Mouse (Mus musculus) MEL (cell line): ENCODE data around the gene Aldh8a1. TPM values are rescaled to one million over a fixed set of nuclear protein-coding genes. Genes with fewer than 3 reads are reported as not detected.
A peak's percentile ranks its signal among the peaks of the same experiment; 100 is the strongest.

Experiments
- DNase-seq: peaks from one replicate; pipeline ENCODE4 v3.0.0; 2011; ENCODE audit warnings: low read depth, low spot score
- H3K27ac ChIP-seq: 2 replicates; pipeline ENCODE4 v1.5.1; 2012; ENCODE audit warnings: low read depth, mild to moderate bottlenecking, control low read depth, low read length, moderate library complexity; ENCODE audit not compliant: control insufficient read depth
- H3K27me3 ChIP-seq, 2 experiments: fragments of 150-350 bp in 1 of 2; sonication (generic) in 1 of 2; 2 replicates each; pipeline ENCODE4 v1.6.1; 2012; ENCODE audit warnings: low read length in 2 of 2, mild to moderate bottlenecking in 2 of 2, improper control_type of control experiment in 1 of 2, moderate library complexity in 1 of 2; ENCODE audit not compliant: insufficient read depth in 2 of 2, control insufficient read depth in 1 of 2
- H3K36me3 ChIP-seq, 2 experiments: 2 replicates each; pipeline ENCODE4 v1.6.1; 2012 to 2014; ENCODE audit warnings: low read length in 2 of 2, improper control_type of control experiment in 1 of 2, inconsistent platforms in 1 of 2, mild to moderate bottlenecking in 1 of 2; ENCODE audit not compliant: insufficient read depth in 2 of 2, control insufficient read depth in 1 of 2
- H3K4me1 ChIP-seq, 2 experiments: fragments of 150-350 bp in 1 of 2; sonication (generic) in 1 of 2; 2 replicates each; pipeline ENCODE4 v1.6.1; 2012; ENCODE audit warnings: low read length in 2 of 2, improper control_type of control experiment in 1 of 2, mild to moderate bottlenecking in 1 of 2; ENCODE audit not compliant: insufficient read depth in 2 of 2, control insufficient read depth in 1 of 2
- H3K4me3 ChIP-seq, 2 experiments: fragments of 150-350 bp in 1 of 2; sonication (generic) in 1 of 2; 2 replicates each; pipeline ENCODE4 v1.5.1; 2012; ENCODE audit warnings: low read depth in 2 of 2, low read length in 2 of 2, mild to moderate bottlenecking in 2 of 2, moderate library complexity in 2 of 2, control low read depth in 1 of 2, improper control_type of control experiment in 1 of 2; ENCODE audit not compliant: control insufficient read depth in 1 of 2, insufficient read depth in 1 of 2
- H3K79me2 ChIP-seq: 2 replicates; pipeline ENCODE4 v1.6.1; 2012; ENCODE audit warnings: mild to moderate bottlenecking, low read length, moderate library complexity; ENCODE audit not compliant: control insufficient read depth, poor library complexity, insufficient read depth
- H3K9ac ChIP-seq: 2 replicates; pipeline ENCODE4 v1.6.1; 2012; ENCODE audit warnings: low read depth, mild to moderate bottlenecking, control low read depth, low read length, moderate library complexity; ENCODE audit not compliant: control insufficient read depth, poor library complexity, severe bottlenecking
- H3K9me3 ChIP-seq: fragments of 150-350 bp; sonication (generic); replicated peaks from 2 replicates; pipeline ENCODE4 v1.6.1; 2012; ENCODE audit warnings: mild to moderate bottlenecking, low read length, improper control_type of control experiment, moderate library complexity; ENCODE audit not compliant: insufficient read depth
- BHLHE40 ChIP-seq: IDR thresholded peaks from 2 replicates; pipeline ENCODE4 v1.6.1; 2012; ENCODE audit warnings: low read depth, mild to moderate bottlenecking, inconsistent platforms, low read length, improper control_type of control experiment, borderline replicate concordance
- CHD1 ChIP-seq: IDR thresholded peaks from 2 replicates; pipeline ENCODE4 v1.6.1; 2012; ENCODE audit warnings: low read depth, mild to moderate bottlenecking, inconsistent platforms, low read length, improper control_type of control experiment
- CHD2 ChIP-seq: IDR thresholded peaks from 2 replicates; pipeline ENCODE4 v1.6.1; 2011; ENCODE audit warnings: low read length, improper control_type of control experiment
- CTCF ChIP-seq, 3 experiments: IDR thresholded peaks in 2 of 3; conservative IDR thresholded peaks in 1 of 3; 2 replicates each; pipeline ENCODE4 v1.5.1; 2011 to 2012; ENCODE audit warnings: low read length in 3 of 3, low read depth in 2 of 3, mild to moderate bottlenecking in 2 of 3, improper control_type of control experiment in 1 of 3, inconsistent platforms in 1 of 3, mixed read lengths in 1 of 3, moderate library complexity in 1 of 3; ENCODE audit not compliant: control insufficient read depth in 1 of 3, insufficient read depth in 1 of 3, poor library complexity in 1 of 3, severe bottlenecking in 1 of 3
- ETS1 ChIP-seq: IDR thresholded peaks from 2 replicates; pipeline ENCODE4 v1.6.1; 2012; ENCODE audit warnings: low read depth, mild to moderate bottlenecking, inconsistent platforms, low read length, improper control_type of control experiment, moderate library complexity
- GABPA ChIP-seq: IDR thresholded peaks from 2 replicates; pipeline ENCODE4 v1.6.1; 2012; ENCODE audit warnings: low read depth, mild to moderate bottlenecking, inconsistent platforms, low read length, improper control_type of control experiment, moderate library complexity
- GATA1 ChIP-seq: IDR thresholded peaks from 2 replicates; pipeline ENCODE4 v1.6.1; 2011; ENCODE audit warnings: low read depth, low read length, improper control_type of control experiment
- HCFC1 ChIP-seq: IDR thresholded peaks from 2 replicates; pipeline ENCODE4 v1.6.1; 2012; ENCODE audit warnings: low read depth, mild to moderate bottlenecking, inconsistent platforms, low read length, improper control_type of control experiment, moderate library complexity
- JUND ChIP-seq: IDR thresholded peaks from 2 replicates; pipeline ENCODE4 v1.6.1; 2011; ENCODE audit warnings: low read depth, mild to moderate bottlenecking, improper control_type of control experiment, low read length
- MAFK ChIP-seq: IDR thresholded peaks from 2 replicates; pipeline ENCODE4 v1.6.1; 2011; ENCODE audit warnings: low read depth, mild to moderate bottlenecking, low read length, improper control_type of control experiment, borderline replicate concordance
- MAZ ChIP-seq: IDR thresholded peaks from 2 replicates; pipeline ENCODE4 v1.6.1; 2012; ENCODE audit warnings: low read depth, mild to moderate bottlenecking, inconsistent platforms, low read length, improper control_type of control experiment
- MXI1 ChIP-seq: IDR thresholded peaks from 2 replicates; pipeline ENCODE4 v1.6.1; 2011; ENCODE audit warnings: mild to moderate bottlenecking, low read depth, low read length, improper control_type of control experiment
- MYB ChIP-seq: IDR thresholded peaks from 2 replicates; pipeline ENCODE4 v1.6.1; 2011; ENCODE audit warnings: mild to moderate bottlenecking, low read depth, low read length, improper control_type of control experiment
- MYC ChIP-seq: IDR thresholded peaks from 2 replicates; pipeline ENCODE4 v1.6.1; 2011; ENCODE audit warnings: low read depth, mild to moderate bottlenecking, low read length, improper control_type of control experiment, moderate library complexity
- POLR2A ChIP-seq, 2 experiments: IDR thresholded peaks; 2 replicates each; pipeline ENCODE4 v1.6.1; 2011 to 2012; ENCODE audit warnings: low read length in 2 of 2, mild to moderate bottlenecking in 2 of 2, control low read depth in 1 of 2, improper control_type of control experiment in 1 of 2, low read depth in 1 of 2, moderate library complexity in 1 of 2; ENCODE audit not compliant: control insufficient read depth in 1 of 2, insufficient read depth in 1 of 2, poor library complexity in 1 of 2
- POLR2AphosphoS2 ChIP-seq: IDR thresholded peaks from 2 replicates; pipeline ENCODE4 v1.6.1; 2011; ENCODE audit warnings: low read length, improper control_type of control experiment
- RAD21 ChIP-seq: IDR thresholded peaks from 2 replicates; pipeline ENCODE4 v1.6.1; 2011; ENCODE audit warnings: mild to moderate bottlenecking, low read depth, low read length, improper control_type of control experiment
- USF2 ChIP-seq, 2 experiments: IDR thresholded peaks; 2 replicates each; pipeline ENCODE4 v1.6.1; 2011 to 2012; ENCODE audit warnings: improper control_type of control experiment in 2 of 2, low read length in 2 of 2, borderline replicate concordance in 1 of 2, inconsistent platforms in 1 of 2, low read depth in 1 of 2, mild to moderate bottlenecking in 1 of 2; ENCODE audit not compliant: insufficient read depth in 1 of 2
- ZC3H11A ChIP-seq: IDR thresholded peaks from 2 replicates; pipeline ENCODE4 v1.6.1; 2012; ENCODE audit warnings: low read depth, mild to moderate bottlenecking, inconsistent platforms, low read length, improper control_type of control experiment
- ZMIZ1 ChIP-seq: IDR thresholded peaks from 2 replicates; pipeline ENCODE4 v1.6.1; 2012; ENCODE audit warnings: low read depth, mild to moderate bottlenecking, inconsistent platforms, low read length, improper control_type of control experiment, moderate library complexity
- ZNF384 ChIP-seq: IDR thresholded peaks from 2 replicates; pipeline ENCODE4 v1.6.1; 2012; ENCODE audit warnings: low read depth, mild to moderate bottlenecking, inconsistent platforms, low read length, improper control_type of control experiment
- polyA plus RNA-seq, 2 experiments: library from polyadenylated mRNA; stranded (reverse) in 1 of 2; unstranded in 1 of 2; fragments of >175 nt in 1 of 2; fragments of >200 nt in 1 of 2; gene quantifications; 2 replicates each; pipeline versions ENCODE4 v1.2.1 to v1.2.4; 2012; ENCODE audit warnings: low replicate concordance in 2 of 2, low read depth in 1 of 2; ENCODE audit not compliant: insufficient read length in 2 of 2, insufficient read depth in 1 of 2, missing spikeins in 1 of 2
- total RNA-seq: library from RNA; depleted of rRNA; stranded (reverse); fragments of 300-350 nt; gene quantifications from 2 replicates; pipeline ENCODE4 v1.2.3, GENCODE M21; 2012

Gene Aldh8a1
- total and polyA plus RNA-seq, 3 experiments: 0.04 to 0.07 TPM; not detected in 1

DNA sequence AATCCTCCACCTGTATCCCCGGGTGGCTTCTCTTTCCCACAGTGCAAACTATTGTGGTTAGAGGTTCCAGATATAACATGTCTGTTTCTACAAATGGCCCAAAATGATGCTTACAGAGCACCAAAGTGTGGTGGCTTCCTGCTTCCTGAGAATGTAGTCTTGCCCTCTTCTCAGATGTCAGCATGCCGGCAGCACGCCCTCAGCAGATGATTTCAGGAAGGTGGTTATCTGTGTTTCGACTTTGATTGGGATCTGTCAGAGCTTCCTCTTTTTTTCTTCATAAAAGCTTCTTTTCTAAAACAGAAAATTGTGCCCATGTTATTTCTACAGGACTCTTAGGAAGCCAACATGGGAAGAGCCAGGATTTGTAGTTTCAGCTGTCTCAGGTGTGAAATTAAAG, 13.8 kb upstream of the Aldh8a1 start (continued):
- TF ChIP-seq BHLHE40 (peak; percentile 58; the same call in 1 of the 2 replicates), POLR2AphosphoS2 (no peak), RAD21 (no peak), MYB (no peak), MAZ (no peak), HCFC1 (no peak), USF2 (IDR thresholded peaks at IDR 0.05; ENCODE audit: borderline replicate concordance in 1 of 2, insufficient read depth in 1 of 2, low read depth in 1 of 2, low read length in 2 of 2) (no peak), ZC3H11A (0 out of 2 replicates have a peak, but pooled peaks have one; percentile 11), GATA1 (peak; percentile 77), ETS1 (peak; percentile 81), CTCF (IDR thresholded peaks at IDR 0.05 in 2 of 3, conservative IDR thresholded peaks at IDR 0.05 in 1 of 3; ENCODE audit: control insufficient read depth in 1 of 3, insufficient read depth in 1 of 3, low read depth in 2 of 3, low read length in 3 of 3, poor library complexity in 1 of 3, severe bottlenecking in 1 of 3) (no peak), MAFK (no peak)
- TF ChIP-seq, all 39 proteins: peak for 12

DNA sequence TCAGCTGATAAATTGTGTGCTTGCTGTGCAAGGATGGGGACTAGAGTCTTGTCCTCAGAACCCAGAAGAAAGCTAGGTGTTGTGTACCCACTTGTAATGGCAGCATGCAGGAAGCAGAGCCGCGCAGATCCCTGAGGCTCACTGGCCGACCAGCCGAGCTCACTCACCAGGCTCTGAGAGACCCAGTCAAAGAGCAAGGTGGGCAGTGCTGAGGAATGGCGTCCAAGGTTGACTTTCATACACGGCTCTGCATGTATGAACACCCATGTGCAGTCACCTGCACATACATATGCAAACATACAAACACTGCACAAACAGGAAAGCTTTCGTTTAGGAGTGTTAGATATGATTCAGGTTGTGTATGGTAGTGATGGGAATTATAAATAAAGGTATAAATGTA, 12.1 kb upstream of the Aldh8a1 start:
- H3K9me3 ChIP-seq: no peaks in the 10 kb centered on the region
- DNase-seq: no peak
- H3K36me3 ChIP-seq: peaks cover 20 to 38% of the 10 kb centered on the region in 2 experiments
- peaks cover 10 to 15% of the 10 kb centered on the region in 2 experiments for H3K4me1 ChIP-seq
- no peak overlapping the region for H3K27ac ChIP-seq
- H3K4me3 ChIP-seq: no peak overlapping the region
- TF ChIP-seq MAZ (no peak), MXI1 (no peak), RAD21 (no peak), CHD1 (no peak), HCFC1 (no peak), GATA1 (no peak), ZMIZ1 (no peak), POLR2AphosphoS2 (no peak), MYC (no peak), CTCF (IDR thresholded peaks at IDR 0.05 in 2 of 3, conservative IDR thresholded peaks at IDR 0.05 in 1 of 3; ENCODE audit: control insufficient read depth in 1 of 3, insufficient read depth in 1 of 3, low read depth in 2 of 3, low read length in 3 of 3, poor library complexity in 1 of 3, severe bottlenecking in 1 of 3) (no peak), MAFK (no peak), CHD2 (no peak), ZC3H11A (no peak), MYB (no peak), POLR2A (IDR thresholded peaks at IDR 0.05; ENCODE audit: control insufficient read depth in 1 of 2, insufficient read depth in 1 of 2, low read depth in 1 of 2, low read length in 2 of 2, poor library complexity in 1 of 2) (no peak), ZNF384 (no peak), USF2 (IDR thresholded peaks at IDR 0.05; ENCODE audit: borderline replicate concordance in 1 of 2, insufficient read depth in 1 of 2, low read depth in 1 of 2, low read length in 2 of 2) (no peak), JUND (no peak), BHLHE40 (no peak), GABPA (no peak)
- H3K9ac ChIP-seq: no peak overlapping the region
- H3K27me3 ChIP-seq: no peaks in the 10 kb centered on the region
- no peaks in the 10 kb centered on the region for H3K79me2 ChIP-seq
